In genomic region chr7:79139891-79140591, GRCm38 (mm10) we compare ENCODE assay signal across 17 mouse cellular contexts. TPM values are rescaled to one million over a fixed set of nuclear protein-coding genes. Genes with fewer than 3 reads are reported as not detected.
DNase-seq lines count a peak whose midpoint lies in the region; ATAC-seq and TF ChIP-seq lines count a peak whose summit lies in the region.
"Had no signal": no experiment of that assay in that cellular context is flagged by ENCODE, and none has a peak within 500 bp of the region (broad histone marks: within the 10 kb centered on the region; RNA-seq: fewer than 3 reads in every experiment).

No protein-coding gene starts in this region.

- H3K27me3 ChIP-seq in liver, embryonic 13.5 days, result no peaks in the 10 kb centered on the region
- no peaks in the 10 kb centered on the region for H3K27me3 ChIP-seq in liver, postnatal 0 days (ENCODE audit: insufficient read depth, low read length)
- no peaks in the 10 kb centered on the region for H3K27me3 ChIP-seq in forebrain, postnatal 0 days (ENCODE audit: insufficient read depth, low read length)
- H3K27me3 ChIP-seq: embryonic facial prominence, embryonic 15.5 days; heart, embryonic 13.5 days; neural tube, embryonic 12.5 days; stomach, embryonic 15.5 days had no signal

- no peak for TF ChIP-seq CTCF in liver, postnatal 0 days (IDR thresholded peaks at IDR 0.05; ENCODE audit: low read depth)
- no peak for TF ChIP-seq CTCF in forebrain, postnatal 0 days (IDR thresholded peaks at IDR 0.05; ENCODE audit: low read depth)

- no peak overlapping the region for H3K4me3 ChIP-seq in liver, embryonic 13.5 days (replicated peaks)
- no peak overlapping the region for H3K4me3 ChIP-seq in liver, postnatal 0 days (ENCODE audit: low read depth, low read length)
- no peak overlapping the region for H3K4me3 ChIP-seq in ES-E14 (ENCODE audit: insufficient read depth in 1 of 2, low read depth in 1 of 2, low read length in 2 of 2, poor library complexity in 1 of 2, severe bottlenecking in 1 of 2)
- no peak overlapping the region for H3K4me3 ChIP-seq in brown adipose tissue, adult 24 weeks (ENCODE audit: insufficient read depth, low read depth, low read length)
- H3K4me3 ChIP-seq in forebrain, postnatal 0 days (ENCODE audit: low read depth, low read length), result no peak overlapping the region
- H3K4me3 ChIP-seq: embryonic facial prominence, embryonic 15.5 days; heart, embryonic 13.5 days; midbrain, embryonic 10.5 days; neural tube, embryonic 12.5 days; stomach, embryonic 15.5 days had no signal

- TF ChIP-seq EP300 in liver, postnatal 0 days (IDR thresholded peaks at IDR 0.05; ENCODE audit: low read depth), result no peak

- ATAC-seq in liver, embryonic 13.5 days (ENCODE audit: low read depth), result no peak
- no peak for ATAC-seq in liver, postnatal 0 days
- ATAC-seq in forebrain, postnatal 0 days, result no peak

- 38% methylated on average over 4 of the region's 4 CpGs for WGBS in liver, embryonic 13.5 days (ENCODE audit: insufficient replicate concordance)
- 40% methylated on average over 4 of the region's 4 CpGs for WGBS in liver, postnatal 0 days (ENCODE audit: insufficient replicate concordance)
- WGBS in forebrain, postnatal 0 days, result 61% methylated on average over 4 of the region's 4 CpGs

- H3K4me1 ChIP-seq in liver, embryonic 13.5 days (replicated peaks), result peaks cover 12% of the 10 kb centered on the region
- no peaks in the 10 kb centered on the region for H3K4me1 ChIP-seq in liver, postnatal 0 days (ENCODE audit: insufficient read depth)
- H3K4me1 ChIP-seq in ES-E14 (ENCODE audit: control insufficient read depth in 2 of 2, insufficient read depth in 2 of 2, low read length in 2 of 2, poor library complexity in 1 of 2), result peaks cover 11 to 20% of the 10 kb centered on the region in 2 experiments
- H3K4me1 ChIP-seq in brown adipose tissue, adult 24 weeks (ENCODE audit: control insufficient read depth, insufficient read depth, insufficient read length, low read length), result no peaks in the 10 kb centered on the region
- H3K4me1 ChIP-seq in forebrain, postnatal 0 days (ENCODE audit: insufficient read depth), result no peaks in the 10 kb centered on the region
- H3K4me1 ChIP-seq: neural tube, embryonic 12.5 days had no signal

- H3K9me3 ChIP-seq in liver, embryonic 13.5 days (replicated peaks), result no peaks in the 10 kb centered on the region
- H3K9me3 ChIP-seq in liver, postnatal 0 days (ENCODE audit: low read length), result no peaks in the 10 kb centered on the region
- no peaks in the 10 kb centered on the region for H3K9me3 ChIP-seq in ES-E14 (ENCODE audit: control insufficient read depth, insufficient read depth, low read depth, low read length)
- H3K9me3 ChIP-seq in forebrain, postnatal 0 days (ENCODE audit: low read length), result no peaks in the 10 kb centered on the region
- H3K9me3 ChIP-seq: embryonic facial prominence, embryonic 15.5 days; G1E; heart, embryonic 13.5 days; midbrain, embryonic 10.5 days; neural tube, embryonic 12.5 days; stomach, embryonic 15.5 days had no signal

- H3K36me3 ChIP-seq in liver, embryonic 13.5 days, result peaks cover 12% of the 10 kb centered on the region
- peaks cover 2% of the 10 kb centered on the region; the same call in 1 of the 2 replicates for H3K36me3 ChIP-seq in liver, postnatal 0 days (replicated peaks; ENCODE audit: insufficient read depth, low read length)
- H3K36me3 ChIP-seq in ES-E14 (ENCODE audit: control insufficient read depth, insufficient read depth, low read length, poor library complexity, severe bottlenecking), result peaks cover 37% of the 10 kb centered on the region
- H3K36me3 ChIP-seq in forebrain, postnatal 0 days (ENCODE audit: insufficient read depth), result peaks cover 6% of the 10 kb centered on the region; the same call in 1 of the 2 replicates
- H3K36me3 ChIP-seq: G1E had no signal

- H3K9ac ChIP-seq in liver, embryonic 13.5 days, result no peak overlapping the region
- H3K9ac ChIP-seq in liver, postnatal 0 days (replicated peaks), result no peak overlapping the region
- H3K9ac ChIP-seq in ES-E14 (ENCODE audit: insufficient read depth, low read depth, low read length, poor library complexity, severe bottlenecking), result no peak overlapping the region
- no peak overlapping the region for H3K9ac ChIP-seq in forebrain, postnatal 0 days
- H3K9ac ChIP-seq: embryonic facial prominence, embryonic 15.5 days; heart, embryonic 13.5 days; lung, embryonic 14.5 days; neural tube, embryonic 12.5 days; stomach, embryonic 15.5 days had no signal

- peak; percentile 8 for DNase-seq in liver, embryonic 13.5 days
- no peak for DNase-seq in liver, postnatal 0 days
- no peak for DNase-seq in ES-E14 (ENCODE audit: low read depth, low spot score)
- DNase-seq in layer of hippocampus, adult 9-10 months (ENCODE audit: low spot score), result no peak
- no peak for DNase-seq in urinary bladder, postnatal 10 days (ENCODE audit: low spot score)
- DNase-seq in forebrain, postnatal 0 days, result no peak
- DNase-seq: gastrocnemius, postnatal 25 days had no signal

- in situ Hi-C loops in ES-E14 (cut with MboI; ENCODE audit: low sequenced_read_pairs in 2 of 2, unreplicated experiment in 2 of 2), result loop anchor here (5.0 to 25.0 kb wide), 2 partner anchors 87 to 222 kb away; no protein-coding TSS in a partner anchor

- no peak overlapping the region for H3K27ac ChIP-seq in liver, embryonic 13.5 days
- no peak overlapping the region for H3K27ac ChIP-seq in liver, postnatal 0 days (ENCODE audit: low read depth)
- no peak overlapping the region for H3K27ac ChIP-seq in ES-E14 (ENCODE audit: insufficient read depth, low read depth, low read length, poor library complexity, severe bottlenecking)
- H3K27ac ChIP-seq in brown adipose tissue, adult 24 weeks (replicated peaks; ENCODE audit: low read depth, low read length), result 0 out of 2 replicates have a peak overlapping the region, but pooled peaks have one; percentile 48
- no peak overlapping the region for H3K27ac ChIP-seq in forebrain, postnatal 0 days (ENCODE audit: low read depth, low read length)
- H3K27ac ChIP-seq: embryonic facial prominence, embryonic 15.5 days; heart, embryonic 13.5 days; hindbrain, postnatal 0 days; midbrain, embryonic 10.5 days; neural tube, embryonic 12.5 days; stomach, embryonic 15.5 days had no signal

- no peak overlapping the region for H3K4me2 ChIP-seq in liver, embryonic 13.5 days
- no peak overlapping the region for H3K4me2 ChIP-seq in liver, postnatal 0 days (ENCODE audit: low read depth, low read length)
- H3K4me2 ChIP-seq in forebrain, postnatal 0 days (ENCODE audit: low read depth), result no peak overlapping the region
- H3K4me2 ChIP-seq: embryonic facial prominence, embryonic 15.5 days; heart, embryonic 13.5 days; lung, embryonic 14.5 days; neural tube, embryonic 12.5 days; stomach, embryonic 15.5 days had no signal

TF ChIP-seq in ES-E14, 5 proteins besides CTCF, POLR2A, EP300 and RAD21:
- TF ChIP-seq ZC3H11A (IDR thresholded peaks at IDR 0.05; ENCODE audit: borderline replicate concordance, low read depth, low read length), result no peak
- no peak for TF ChIP-seq HCFC1 (IDR thresholded peaks at IDR 0.05; ENCODE audit: borderline replicate concordance, insufficient read depth, low read length)
- TF ChIP-seq ZNF384 (IDR thresholded peaks at IDR 0.05; ENCODE audit: low read depth, low read length), result no peak
- TF ChIP-seq MAFK (IDR thresholded peaks at IDR 0.05; ENCODE audit: insufficient read depth, low read depth, low read length), result peak; percentile 68
- no peak for TF ChIP-seq CHD2 (IDR thresholded peaks at IDR 0.05; ENCODE audit: low read depth, low read length)
TF ChIP-seq in ES-E14: peak in this region for 1.

RNA-seq across cellular contexts. Expression of gene Mfge8, which starts 8.8 kb away (rescaled TPM):
- 58.9 and 63.7 TPM in 2 replicates for polyA plus RNA-seq in liver, embryonic 13.5 days (2015; fragmentation: Nextera tagmentation; extraction: Ambion mirVana)
- 55.5 and 61.1 TPM in 2 replicates for polyA plus RNA-seq in liver, postnatal 0 days (2015; fragmentation: Nextera tagmentation; extraction: Ambion mirVana)
- total RNA-seq in ES-E14 (2012; rRNA removed), result 412 and 560 TPM in 2 replicates
- 79.7 and 84.7 TPM in 2 replicates for polyA plus RNA-seq in brown adipose tissue, adult 24 weeks (2012; ENCODE audit: insufficient read depth, insufficient read length, missing spikeins)
- 155 and 184 TPM in 2 replicates for total RNA-seq in forebrain, postnatal 0 days (2014; rRNA removed)
- polyA plus RNA-seq in forebrain, postnatal 0 days (2015; fragmentation: Nextera tagmentation; extraction: Ambion mirVana), result 221 and 275 TPM in 2 replicates

RNA-seq across cellular contexts. Expression of gene Hapln3, which starts 9.2 kb away (rescaled TPM):
- polyA plus RNA-seq in liver, embryonic 13.5 days (2015; fragmentation: Nextera tagmentation; extraction: Ambion mirVana), result 0.37 and 0.65 TPM in 2 replicates
- polyA plus RNA-seq in liver, postnatal 0 days (2015; fragmentation: Nextera tagmentation; extraction: Ambion mirVana), result not detected in 2 replicates
- total RNA-seq in ES-E14 (2012; rRNA removed), result 6.5 and 17.2 TPM in 2 replicates
- 0.55 TPM in 1 of 2 replicates, not detected in the other for polyA plus RNA-seq in brown adipose tissue, adult 24 weeks (2012; ENCODE audit: insufficient read depth, insufficient read length, missing spikeins)
- total RNA-seq in forebrain, postnatal 0 days (2014; rRNA removed), result 1.9 and 2.7 TPM in 2 replicates
- polyA plus RNA-seq in forebrain, postnatal 0 days (2015; fragmentation: Nextera tagmentation; extraction: Ambion mirVana), result 2.7 and 3.5 TPM in 2 replicates
- total RNA-seq: monocyte, adult 5-6 weeks had no signal
- polyA plus RNA-seq: G1E had no signal
